Mouse (Mus musculus) lung, embryonic 15.5 days (tissue): Measurements from ENCODE around the gene Shb. TPM values are rescaled to one million over a fixed set of nuclear protein-coding genes. Genes with fewer than 3 reads are reported as not detected.
A peak's percentile ranks its signal among the peaks of the same experiment; 100 is the strongest.

Experiments used
- ATAC-seq: fragments of 200-750 bp; cut with Nextera tagmentation; 2 replicates; pipeline ENCODE4 v1.8.0; 2017; ENCODE audit warnings: moderate number of reproducible peaks, borderline replicate concordance; ENCODE audit not compliant: low FRiP score, low TSS enrichment; ENCODE audit errors: extremely low read depth
- H3K27ac ChIP-seq: fragments of 300-500 bp; sonication (generic); 2 replicates; pipeline ENCODE4 v1.5.1; 2015; ENCODE audit warnings: moderate library complexity, mild to moderate bottlenecking, inconsistent platforms
- H3K27me3 ChIP-seq: fragments of 300-500 bp; sonication (generic); 2 replicates; pipeline ENCODE4 v1.6.1; 2015; ENCODE audit warnings: inconsistent platforms
- H3K36me3 ChIP-seq: fragments of 300-500 bp; sonication (generic); 2 replicates; pipeline ENCODE4 v1.6.1; 2015; ENCODE audit warnings: inconsistent platforms
- H3K4me1 ChIP-seq: fragments of 300-500 bp; sonication (generic); 2 replicates; pipeline ENCODE4 v1.6.1; 2015; ENCODE audit warnings: inconsistent platforms
- H3K4me2 ChIP-seq: fragments of 300-500 bp; sonication (generic); 2 replicates; pipeline ENCODE4 v1.6.1; 2015; ENCODE audit warnings: inconsistent platforms, mild to moderate bottlenecking, moderate library complexity
- H3K4me3 ChIP-seq: fragments of 300-500 bp; sonication (generic); 2 replicates; pipeline ENCODE4 v1.5.1; 2015; ENCODE audit warnings: mild to moderate bottlenecking, inconsistent platforms
- H3K9ac ChIP-seq: fragments of 300-500 bp; sonication (generic); 2 replicates; pipeline ENCODE4 v1.6.1; 2015; ENCODE audit warnings: inconsistent platforms
- H3K9me3 ChIP-seq: fragments of 300-500 bp; sonication (generic); 2 replicates; pipeline ENCODE4 v1.6.1; 2016; ENCODE audit warnings: inconsistent platforms
- WGBS: fragments of 180-500 bp; shearing (Covaris S2); methylation state at CpG from one replicate; pipeline ENCODE4 v1.1.7; 2015; 5-methylcytosine and 5-hydroxymethylcytosine counted together
- polyA plus RNA-seq: library from polyadenylated mRNA; unstranded; fragments of >200 nt; fragmentation: Nextera tagmentation; extraction: Ambion mirVana; gene quantifications from 2 replicates; pipeline ENCODE4 v1.2.1, GENCODE M21; 2015

The Shb gene
- polyA plus RNA-seq, 1 experiment from 2014 or later: 13.5 TPM

GRCm38 (mm10) chr4:45459375-45459774, 72.9 kb downstream of the Shb start:
- H3K4me1 ChIP-seq: peaks cover 42% of the 10 kb centered on the region
- no peaks in the 10 kb centered on the region for H3K9me3 ChIP-seq
- H3K4me2 ChIP-seq: no peak overlapping the region
- ATAC-seq: peak; percentile 50; the same call in 1 of the 2 replicates
- peaks cover 5% of the 10 kb centered on the region; the same call in 1 of the 2 replicates for H3K36me3 ChIP-seq
- H3K9ac ChIP-seq: no peak overlapping the region
- WGBS: 33% methylated on average over 9 of the region's 9 CpGs
- H3K4me3 ChIP-seq: no peak overlapping the region
- 0 out of 2 replicates have a peak overlapping the region, but pooled peaks have one; percentile 13 for H3K27ac ChIP-seq
- H3K27me3 ChIP-seq: no peaks in the 10 kb centered on the region

GRCm38 (mm10) chr4:45457543-45457942, 74.7 kb downstream of the Shb start:
- Histone ChIP-seq H3K27me3 (no peaks in the 10 kb centered on the region), H3K4me3 (no peak overlapping the region), H3K36me3 (peaks cover 5% of the 10 kb centered on the region; the same call in 1 of the 2 replicates), H3K4me1 (peaks cover 50% of the 10 kb centered on the region), H3K9me3 (no peaks in the 10 kb centered on the region), H3K4me2 (no peak overlapping the region), H3K9ac (no peak overlapping the region), H3K27ac (no peak overlapping the region)
- WGBS: 88% methylated on average over 2 of the region's 2 CpGs
- ATAC-seq: no peak

GRCm38 (mm10) chr4:45455001-45455400, 77.3 kb downstream of the Shb start:
- Histone ChIP-seq H3K9me3 (no peaks in the 10 kb centered on the region), H3K27ac (no peak overlapping the region), H3K4me1 (peaks cover 41% of the 10 kb centered on the region), H3K27me3 (no peaks in the 10 kb centered on the region), H3K36me3 (peaks cover 5% of the 10 kb centered on the region; the same call in 1 of the 2 replicates), H3K4me3 (no peak overlapping the region), H3K9ac (no peak overlapping the region), H3K4me2 (no peak overlapping the region)
- 79% methylated on average over 4 of the region's 4 CpGs for WGBS
- no peak for ATAC-seq

GRCm38 (mm10) chr4:45453271-45453851, 78.9 kb downstream of the Shb start:
- Histone ChIP-seq H3K9me3 (no peaks in the 10 kb centered on the region), H3K36me3 (peaks cover 5% of the 10 kb centered on the region; the same call in 1 of the 2 replicates), H3K27me3 (no peaks in the 10 kb centered on the region), H3K9ac (no peak overlapping the region), H3K27ac (peak overlapping the region; percentile 83), H3K4me2 (0 out of 2 replicates have a peak overlapping the region, but pooled peaks have one; percentile 14), H3K4me3 (no peak overlapping the region), H3K4me1 (peaks cover 24% of the 10 kb centered on the region)
- WGBS: 54% methylated on average over 3 of the region's 3 CpGs
- ATAC-seq: peak; percentile 19; the same call in 1 of the 2 replicates

GRCm38 (mm10) chr4:45452569-45453111, 79.6 kb downstream of the Shb start:
- peak overlapping the region; percentile 83 for H3K27ac ChIP-seq
- 0 out of 2 replicates have a peak overlapping the region, but pooled peaks have one; percentile 14 for H3K4me2 ChIP-seq
- no peak overlapping the region for H3K9ac ChIP-seq
- peak; percentile 69 for ATAC-seq
- no peak overlapping the region for H3K4me3 ChIP-seq
- H3K9me3 ChIP-seq: no peaks in the 10 kb centered on the region
- peaks cover 5% of the 10 kb centered on the region; the same call in 1 of the 2 replicates for H3K36me3 ChIP-seq
- WGBS: 48% methylated on average over 7 of the region's 7 CpGs
- H3K27me3 ChIP-seq: no peaks in the 10 kb centered on the region
- peaks cover 22% of the 10 kb centered on the region for H3K4me1 ChIP-seq

- Histone ChIP-seq H3K27me3 (no peaks in the 10 kb centered on the region), H3K27ac (no peak overlapping the region), H3K9ac (no peak overlapping the region), H3K4me1 (peaks cover 18% of the 10 kb centered on the region), H3K36me3 (peaks cover 21% of the 10 kb centered on the region), H3K4me2 (no peak overlapping the region), H3K4me3 (no peak overlapping the region), H3K9me3 (no peaks in the 10 kb centered on the region)
- no peak for ATAC-seq
- 73% methylated on average over 5 of the region's 5 CpGs for WGBS
Observed at GRCm38 (mm10) chr4:45449012-45449411, 83.3 kb downstream of the Shb start.

- no peak for ATAC-seq
- no peaks in the 10 kb centered on the region for H3K27me3 ChIP-seq
- no peak overlapping the region for H3K27ac ChIP-seq
- peaks cover 13% of the 10 kb centered on the region for H3K4me1 ChIP-seq
- no peak overlapping the region for H3K4me3 ChIP-seq
- H3K9ac ChIP-seq: no peak overlapping the region
- WGBS: 84% methylated on average over 7 of the region's 7 CpGs
- no peak overlapping the region for H3K4me2 ChIP-seq
- H3K9me3 ChIP-seq: no peaks in the 10 kb centered on the region
- H3K36me3 ChIP-seq: peaks cover 24% of the 10 kb centered on the region
Observed at GRCm38 (mm10) chr4:45448481-45448880, 83.8 kb downstream of the Shb start.

- WGBS: 91% methylated on average over 5 of the region's 5 CpGs
- peaks cover 28% of the 10 kb centered on the region for H3K36me3 ChIP-seq
- no peak overlapping the region for H3K4me2 ChIP-seq
- peaks cover under 1% of the 10 kb centered on the region; the same call in 1 of the 2 replicates for H3K4me1 ChIP-seq
- H3K27ac ChIP-seq: no peak overlapping the region
- no peaks in the 10 kb centered on the region for H3K9me3 ChIP-seq
- H3K27me3 ChIP-seq: no peaks in the 10 kb centered on the region
- no peak for ATAC-seq
- H3K4me3 ChIP-seq: no peak overlapping the region
- H3K9ac ChIP-seq: no peak overlapping the region
Observed at GRCm38 (mm10) chr4:45447196-45447595, 85.1 kb downstream of the Shb start.

- H3K4me2 ChIP-seq: no peak overlapping the region
- H3K36me3 ChIP-seq: peaks cover 33% of the 10 kb centered on the region
- no peak overlapping the region for H3K27ac ChIP-seq
- H3K9ac ChIP-seq: no peak overlapping the region
- WGBS: 57% methylated on average over 3 of the region's 3 CpGs
- ATAC-seq: no peak
- H3K9me3 ChIP-seq: no peaks in the 10 kb centered on the region
- H3K27me3 ChIP-seq: no peaks in the 10 kb centered on the region
- no peak overlapping the region for H3K4me3 ChIP-seq
- no peaks in the 10 kb centered on the region for H3K4me1 ChIP-seq
Observed at GRCm38 (mm10) chr4:45445235-45445634, 87.0 kb downstream of the Shb start.

- Histone ChIP-seq H3K4me3 (no peak overlapping the region), H3K27me3 (no peaks in the 10 kb centered on the region), H3K9ac (no peak overlapping the region), H3K27ac (no peak overlapping the region), H3K4me1 (no peaks in the 10 kb centered on the region), H3K4me2 (no peak overlapping the region), H3K36me3 (peaks cover 37% of the 10 kb centered on the region), H3K9me3 (no peaks in the 10 kb centered on the region)
- ATAC-seq: no peak
- 51% methylated on average over 3 of the region's 4 CpGs for WGBS
Observed at GRCm38 (mm10) chr4:45444813-45445212, 87.5 kb downstream of the Shb start.

- Histone ChIP-seq H3K36me3 (peaks cover 40% of the 10 kb centered on the region), H3K4me1 (no peaks in the 10 kb centered on the region), H3K4me3 (no peak overlapping the region), H3K4me2 (no peak overlapping the region), H3K9ac (no peak overlapping the region), H3K27ac (no peak overlapping the region), H3K27me3 (no peaks in the 10 kb centered on the region), H3K9me3 (no peaks in the 10 kb centered on the region)
- 70% methylated on average over 7 of the region's 7 CpGs for WGBS
- ATAC-seq: no peak
Observed at GRCm38 (mm10) chr4:45443652-45444051, 88.6 kb downstream of the Shb start.

- ATAC-seq: no peak
- H3K36me3 ChIP-seq: peaks cover 38% of the 10 kb centered on the region
- no peaks in the 10 kb centered on the region for H3K9me3 ChIP-seq
- no peak overlapping the region for H3K4me2 ChIP-seq
- H3K9ac ChIP-seq: no peak overlapping the region
- 44% methylated on average over 3 of the region's 3 CpGs for WGBS
- H3K27me3 ChIP-seq: no peaks in the 10 kb centered on the region
- H3K4me1 ChIP-seq: peaks cover 4% of the 10 kb centered on the region; the same call in 1 of the 2 replicates
- no peak overlapping the region for H3K4me3 ChIP-seq
- H3K27ac ChIP-seq: no peak overlapping the region
Observed at GRCm38 (mm10) chr4:45442237-45442636, 90.0 kb downstream of the Shb start.
